Mouse (Mus musculus): ENCODE results near the gene Notch3. TPM values are rescaled to one million over a fixed set of nuclear protein-coding genes. Genes with fewer than 3 reads are reported as not detected.
"Not testable (repeated sequence)": the region's sequence is repeated elsewhere in the genome, so short reads cannot be mapped to it uniquely, and the experiment has no call there.

Notch3 gene
- total RNA-seq, 4 experiments from 2014 or later = 18.6 to 24.9 (median 21.6) TPM

GRCm38 (mm10) chr17:32119196-32119595 is 47.5 kb downstream of the Notch3 start:
- peak; percentile 48 for DNase-seq (ENCODE audit: low spot score)

- no peak for DNase-seq (ENCODE audit: low spot score)
Observed at GRCm38 (mm10) chr17:32118484-32118883, 48.2 kb downstream of the Notch3 start.

- DNase-seq (ENCODE audit: low spot score) = not testable (repeated sequence)
Observed at GRCm38 (mm10) chr17:32117872-32118421, 48.7 kb downstream of the Notch3 start.

- DNase-seq (ENCODE audit: low spot score) = peak; percentile 36
Observed at GRCm38 (mm10) chr17:32117287-32117871, 49.3 kb downstream of the Notch3 start.

DNA sequence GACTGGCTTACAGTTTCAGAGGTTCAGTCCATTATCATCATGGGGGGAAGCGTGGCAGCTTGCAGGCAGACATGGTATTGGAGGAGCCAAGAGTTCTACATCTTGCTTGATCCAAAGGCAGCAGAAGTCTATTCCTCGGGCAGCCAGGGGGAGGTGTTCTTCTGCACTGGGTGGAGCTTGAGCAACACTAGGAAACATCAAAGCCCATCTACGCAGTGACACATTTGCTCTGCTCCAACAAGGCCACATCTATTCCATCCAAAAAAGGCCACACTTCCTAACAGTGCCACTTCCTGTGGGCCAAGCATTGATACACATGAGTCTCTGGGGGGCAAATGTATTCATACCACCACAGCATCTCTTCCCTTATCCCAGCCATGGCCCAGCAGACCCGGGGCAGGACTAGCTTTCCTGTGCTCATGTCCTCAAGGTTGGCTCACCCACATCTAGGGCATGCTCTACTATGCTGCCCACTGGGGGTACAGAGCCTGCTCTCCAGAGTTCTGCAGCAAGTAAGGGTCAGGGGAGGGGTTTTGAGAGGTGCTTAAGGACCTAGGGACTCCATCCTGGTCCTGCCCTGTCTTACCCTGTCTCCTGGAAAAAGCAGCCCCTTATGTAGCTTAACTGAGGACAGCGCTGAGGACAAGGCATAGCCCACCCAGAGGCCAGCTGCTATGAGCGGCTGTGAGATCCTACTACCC is 49.9 kb downstream of the Notch3 start:
- no peak for DNase-seq (ENCODE audit: low spot score)

- DNase-seq (ENCODE audit: low spot score) = not testable (repeated sequence)
Observed at GRCm38 (mm10) chr17:32114486-32114885, 52.2 kb downstream of the Notch3 start.

- peak; percentile 65 for DNase-seq (ENCODE audit: low spot score)
Observed at GRCm38 (mm10) chr17:32113523-32114421, 52.9 kb downstream of the Notch3 start.

GRCm38 (mm10) chr17:32113255-32113522 is 53.5 kb downstream of the Notch3 start:
- no peak for DNase-seq (ENCODE audit: low spot score)

GRCm38 (mm10) chr17:32112434-32113254 is 54.0 kb downstream of the Notch3 start:
- no peak for DNase-seq (ENCODE audit: low spot score)

DNA sequence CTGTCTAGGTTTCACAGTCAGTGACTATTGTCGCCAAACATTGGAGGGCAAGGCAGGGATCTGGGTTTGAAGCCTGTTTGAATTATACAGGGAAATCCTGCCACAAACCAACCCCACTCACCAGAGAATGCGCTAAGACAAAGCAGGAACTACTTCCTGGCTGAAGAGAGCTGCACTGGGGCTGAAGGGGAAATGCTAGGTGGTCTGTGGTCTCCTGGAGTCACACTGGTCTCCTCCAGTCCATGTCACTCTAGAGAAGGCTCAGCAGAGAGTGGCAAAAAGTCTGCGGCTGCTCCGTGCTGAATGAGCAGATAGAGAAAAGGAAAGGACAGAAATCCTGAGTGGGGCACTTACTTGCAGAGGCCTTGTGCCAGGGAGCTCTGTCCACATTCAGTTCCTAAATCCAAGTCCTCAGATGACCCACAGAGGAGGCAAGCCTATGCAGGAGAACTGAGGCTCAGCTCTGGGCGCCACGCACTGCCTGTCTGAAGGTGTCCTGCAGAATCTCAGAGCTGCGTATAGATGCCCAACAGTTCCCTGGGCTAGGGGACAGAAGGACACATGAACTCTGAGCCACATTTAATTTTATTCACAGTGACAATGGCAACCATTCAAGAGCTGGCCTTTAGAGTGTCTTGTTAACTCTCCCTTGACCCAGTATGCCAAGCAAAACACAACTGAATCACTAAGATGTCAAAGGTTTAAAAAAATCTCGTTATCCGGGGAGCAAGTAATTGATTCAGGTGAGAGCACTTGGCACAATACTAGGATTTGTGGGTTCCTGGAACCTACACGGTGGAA is 55.5 kb downstream of the Notch3 start:
- no peak for DNase-seq (ENCODE audit: low spot score)

GRCm38 (mm10) chr17:32110424-32110823 is 56.2 kb downstream of the Notch3 start:
- peak; percentile 47 for DNase-seq (ENCODE audit: low spot score)

GRCm38 (mm10) chr17:32109201-32109940 is 57.3 kb downstream of the Notch3 start:
- DNase-seq (ENCODE audit: low spot score) = no peak

GRCm38 (mm10) chr17:32108320-32109011 is 58.2 kb downstream of the Notch3 start:
- DNase-seq (ENCODE audit: low spot score) = not testable (repeated sequence)

- DNase-seq (ENCODE audit: low spot score) = no peak
Observed at GRCm38 (mm10) chr17:32107877-32108276, 58.8 kb downstream of the Notch3 start.

- no peak for DNase-seq (ENCODE audit: low spot score)
Observed at GRCm38 (mm10) chr17:32106358-32106757, 60.3 kb downstream of the Notch3 start.

GRCm38 (mm10) chr17:32103054-32103453 is 63.6 kb downstream of the Notch3 start:
- no peak for DNase-seq (ENCODE audit: low spot score)

GRCm38 (mm10) chr17:32099943-32100586 is 66.6 kb downstream of the Notch3 start:
- DNase-seq (ENCODE audit: low spot score) = no peak

GRCm38 (mm10) chr17:32099574-32099942 is 67.1 kb downstream of the Notch3 start:
- no peak for DNase-seq (ENCODE audit: low spot score)

DNA sequence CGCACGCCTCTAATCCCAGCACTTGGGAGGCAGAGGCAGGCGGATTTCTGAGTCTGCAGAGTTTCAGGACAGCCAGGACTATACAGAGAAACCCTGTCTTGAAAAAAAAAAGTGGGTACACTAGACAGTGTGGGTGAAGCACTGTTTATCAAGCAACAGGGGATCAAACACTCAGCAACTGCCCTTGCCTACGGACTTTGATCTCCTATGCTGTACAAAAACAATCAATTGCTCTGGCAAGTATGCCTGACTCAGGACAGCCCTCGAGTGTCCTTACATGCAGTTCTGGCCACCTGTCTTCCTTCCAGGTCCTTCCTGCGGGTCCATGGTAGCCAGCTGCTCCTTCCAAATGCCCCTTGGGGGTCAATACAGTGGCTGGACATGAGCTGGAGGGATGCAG is 67.7 kb downstream of the Notch3 start:
- not testable (repeated sequence) for DNase-seq (ENCODE audit: low spot score)
